Mouse (Mus musculus) right cerebral cortex, postnatal 4 days (tissue): ENCODE measurements around the gene Aurka.
A peak's percentile ranks its signal among the peaks of the same experiment; 100 is the strongest.

Experiments used
- DNase-seq: peaks from one replicate; pipeline ENCODE4 v3.0.0-alpha.2; 2022

Gene Aurka

DNA sequence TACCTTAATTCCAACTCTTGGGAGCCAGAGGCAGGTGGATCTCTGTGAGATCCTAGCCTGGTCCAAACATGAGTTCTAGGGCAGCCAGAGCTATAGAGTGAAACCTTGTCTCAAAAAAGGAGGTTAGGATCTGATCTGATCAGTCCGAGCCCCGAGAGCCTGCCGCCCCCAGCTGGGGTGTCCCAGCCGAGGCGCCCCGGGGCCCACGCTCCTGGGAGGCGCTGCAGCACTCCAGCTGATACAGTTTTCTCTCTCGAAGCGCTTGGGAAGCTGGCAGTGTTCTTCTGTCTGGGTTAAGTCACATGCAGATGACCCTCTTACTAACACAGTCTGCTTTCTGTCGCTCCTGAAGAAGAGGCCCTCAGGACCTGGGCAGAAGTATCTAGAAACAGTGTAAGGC lies 11.0 kb upstream of the Aurka start:
- DNase-seq = no peak

GRCm38 (mm10) chr2:172380513-172380912 lies 10.2 kb upstream of the Aurka start:
- no peak for DNase-seq

DNA sequence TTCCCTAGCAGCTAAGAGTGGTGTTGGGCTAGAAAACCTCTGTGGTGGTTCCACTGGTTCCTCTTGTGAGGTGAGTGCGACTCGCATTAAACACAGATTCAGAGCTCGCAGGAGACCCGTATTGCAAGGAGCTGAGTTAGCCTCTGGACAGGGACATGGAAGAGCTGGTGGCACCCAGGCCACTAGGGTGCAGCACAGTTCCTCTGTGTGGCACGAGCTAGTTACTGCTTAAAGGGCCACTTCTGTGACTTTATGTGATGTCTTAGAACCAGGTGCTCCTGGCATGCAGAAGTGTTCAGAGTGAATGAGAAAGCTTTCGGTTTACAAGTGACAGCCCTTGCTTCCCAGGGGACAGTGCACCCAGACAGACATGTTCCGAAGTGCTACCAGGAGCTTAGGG lies 8.0 kb upstream of the Aurka start:
- peak; percentile 26 for DNase-seq

- DNase-seq = no peak
These were observed 6.7 kb upstream of the Aurka start for GRCm38 (mm10) chr2:172376999-172377515.

DNA sequence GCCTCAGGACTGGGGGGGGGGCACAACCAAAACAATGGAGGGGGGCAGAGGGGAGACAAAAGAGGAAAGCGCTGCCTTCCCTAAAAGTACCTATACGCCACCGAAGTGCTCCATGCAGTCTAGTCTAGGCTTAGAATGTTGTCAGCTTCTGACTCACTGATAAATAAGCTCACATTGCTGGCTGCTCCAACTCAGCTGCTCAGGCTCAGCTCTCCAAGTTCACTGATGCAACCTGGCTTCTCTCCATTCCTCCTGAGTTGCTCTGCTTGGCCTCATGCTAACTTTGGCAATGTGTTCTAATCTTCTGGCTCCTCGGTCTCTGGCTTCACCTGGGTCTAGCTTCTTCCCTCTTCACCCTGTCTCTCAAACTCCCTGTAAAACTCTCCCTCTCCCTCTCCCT lies 6.2 kb upstream of the Aurka start:
- DNase-seq = no peak

DNA sequence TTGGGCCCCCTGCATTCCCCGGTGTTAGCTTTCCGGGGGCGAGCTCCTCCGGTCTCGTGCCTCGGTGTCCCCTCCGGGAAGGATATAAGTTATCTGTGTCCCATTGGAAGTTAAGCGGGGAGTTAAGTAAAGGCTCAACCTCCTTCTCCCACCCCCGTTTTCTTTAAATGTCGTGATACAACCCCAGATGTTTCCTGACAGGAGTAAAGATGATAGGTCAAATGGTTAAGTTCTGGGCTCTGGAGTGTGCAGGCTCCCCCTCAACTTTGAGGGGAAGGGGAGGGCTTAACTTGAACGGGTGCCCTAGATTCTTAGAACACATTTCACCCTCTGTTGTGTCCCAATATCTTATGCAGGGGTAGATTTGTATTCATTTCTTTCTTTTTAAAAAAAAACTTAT lies 923 bp upstream of the Aurka start:
- DNase-seq = no peak

GRCm38 (mm10) chr2:172363176-172363575 lies 7.2 kb downstream of the Aurka start:
- no peak for DNase-seq

- DNase-seq = no peak
These were observed 14.5 kb downstream of the Aurka start for GRCm38 (mm10) chr2:172355833-172356232.

- DNase-seq = no peak
These were observed 15.6 kb downstream of the Aurka start for GRCm38 (mm10) chr2:172354761-172355160.

DNA sequence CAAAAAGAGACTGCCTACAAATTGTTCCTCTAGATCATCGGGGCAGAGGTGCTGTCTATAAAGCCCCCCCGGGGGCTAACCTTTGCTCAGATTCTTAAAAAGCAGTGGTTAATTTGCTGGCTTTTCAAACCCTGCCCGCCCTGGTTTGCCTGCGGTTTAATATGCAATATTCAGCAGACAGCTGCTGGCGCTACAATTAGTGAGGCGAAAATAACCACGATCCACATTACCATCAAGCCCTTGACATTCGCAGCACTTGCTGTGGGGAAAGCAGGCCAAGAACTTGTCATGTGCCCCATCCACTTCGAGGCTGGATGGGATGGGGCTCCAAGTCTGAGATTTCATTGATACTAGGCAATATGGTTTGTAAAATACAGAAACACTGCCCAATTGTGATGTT lies 17.1 kb downstream of the Aurka start:
- DNase-seq = no peak

DNA sequence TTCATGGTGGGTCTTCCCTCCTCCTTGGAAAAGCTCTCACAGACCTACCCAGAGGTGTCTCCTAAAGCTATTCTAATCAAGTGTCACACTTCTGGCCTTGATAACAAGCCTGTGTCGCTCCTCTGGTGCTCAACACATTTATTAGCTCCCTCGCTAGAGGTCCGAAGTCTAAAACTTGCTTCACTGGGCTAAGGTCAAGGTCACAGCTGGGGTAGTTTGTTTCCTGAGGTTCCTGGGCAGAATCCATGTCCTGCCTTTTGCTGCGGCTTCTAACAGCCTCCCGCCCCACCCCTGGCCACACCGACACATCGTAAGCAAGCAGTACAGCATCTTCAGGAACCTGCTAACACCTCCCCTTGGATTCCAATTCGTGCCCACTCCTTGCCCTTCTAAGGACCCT lies 19.6 kb downstream of the Aurka start:
- no peak for DNase-seq

DNA sequence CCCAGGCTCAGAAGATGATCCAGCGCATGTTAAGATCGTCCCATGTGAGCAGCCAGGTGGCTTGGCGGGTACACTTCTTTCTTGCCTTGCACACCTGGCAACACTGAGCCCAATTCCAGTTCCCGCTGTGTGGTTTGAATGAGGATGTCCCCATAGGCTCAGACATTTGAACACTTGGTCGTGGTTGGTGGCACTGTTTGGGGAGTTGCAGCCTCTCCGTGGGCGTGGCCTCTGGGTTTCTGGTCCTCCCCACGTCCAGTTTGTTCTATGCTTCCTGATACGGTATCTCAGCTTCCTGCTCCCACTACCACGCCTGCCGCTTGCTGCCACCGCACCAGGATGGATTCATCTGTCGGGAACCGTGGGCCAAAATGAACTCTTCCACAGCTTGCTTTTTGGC lies 20.6 kb downstream of the Aurka start:
- no peak for DNase-seq

DNA sequence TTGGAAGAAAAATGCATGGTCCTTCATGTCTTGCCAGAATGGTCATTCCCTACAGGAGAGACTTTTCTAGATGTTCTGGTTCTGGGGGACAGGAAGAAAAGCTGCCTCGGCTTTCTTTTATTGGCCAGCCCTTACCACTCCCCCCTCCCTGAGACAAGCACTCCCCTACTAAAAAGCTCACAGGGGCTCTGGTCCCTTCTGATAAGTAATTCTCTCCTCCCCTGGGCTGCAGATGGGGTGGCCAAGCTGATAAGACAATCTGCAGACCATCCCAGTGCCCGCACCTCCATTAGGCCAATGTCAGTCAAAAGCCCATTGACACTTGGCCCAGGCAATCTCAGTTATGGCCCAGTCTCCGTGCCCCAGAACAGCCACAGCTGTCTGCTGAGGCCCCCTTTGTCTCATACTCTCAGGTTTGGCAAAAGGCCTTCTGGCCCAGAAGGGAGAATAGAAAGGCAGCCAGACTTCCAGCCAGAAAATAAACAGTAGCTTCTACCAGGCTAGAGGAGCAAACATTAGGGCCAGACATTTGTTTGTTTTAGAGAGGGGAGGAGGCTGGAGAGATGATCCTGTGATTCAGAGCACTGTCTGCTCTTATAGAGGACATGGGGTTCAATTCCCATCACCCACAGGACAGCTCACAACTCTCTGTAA lies 21.9 kb downstream of the Aurka start:
- DNase-seq = no peak

DNA sequence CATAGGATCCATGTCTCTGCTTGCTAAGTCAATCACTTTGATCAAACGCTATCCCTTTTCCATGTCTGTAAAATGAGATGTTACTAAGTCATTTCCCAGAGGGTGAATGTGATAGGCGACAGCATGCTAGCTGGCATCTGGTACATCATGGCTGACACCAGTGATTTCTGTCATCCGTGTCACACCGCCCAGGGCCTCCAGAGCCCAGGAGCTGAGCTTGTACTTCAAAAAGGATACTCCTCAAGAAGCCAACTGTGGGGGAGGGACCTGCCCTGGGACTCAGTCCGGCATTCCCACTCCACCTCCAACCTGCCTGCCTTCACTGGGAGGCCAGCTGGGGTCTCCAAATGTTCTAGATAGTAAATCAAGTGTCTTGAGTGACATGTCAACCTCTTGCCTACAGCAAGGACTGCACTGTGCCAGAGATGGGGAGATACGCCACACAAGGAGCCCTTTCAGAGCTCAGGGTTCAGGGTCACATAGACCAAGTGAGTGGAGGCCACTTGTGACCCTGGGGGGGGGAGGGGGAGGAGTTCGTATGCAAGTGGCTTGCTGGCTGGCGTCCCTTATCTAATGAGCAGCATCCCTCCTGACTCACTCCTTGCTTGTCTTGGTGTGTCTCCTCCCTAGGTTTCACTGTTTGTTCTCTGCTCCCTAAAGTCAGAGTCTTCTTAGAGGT lies 23.3 kb downstream of the Aurka start:
- no peak for DNase-seq

DNA sequence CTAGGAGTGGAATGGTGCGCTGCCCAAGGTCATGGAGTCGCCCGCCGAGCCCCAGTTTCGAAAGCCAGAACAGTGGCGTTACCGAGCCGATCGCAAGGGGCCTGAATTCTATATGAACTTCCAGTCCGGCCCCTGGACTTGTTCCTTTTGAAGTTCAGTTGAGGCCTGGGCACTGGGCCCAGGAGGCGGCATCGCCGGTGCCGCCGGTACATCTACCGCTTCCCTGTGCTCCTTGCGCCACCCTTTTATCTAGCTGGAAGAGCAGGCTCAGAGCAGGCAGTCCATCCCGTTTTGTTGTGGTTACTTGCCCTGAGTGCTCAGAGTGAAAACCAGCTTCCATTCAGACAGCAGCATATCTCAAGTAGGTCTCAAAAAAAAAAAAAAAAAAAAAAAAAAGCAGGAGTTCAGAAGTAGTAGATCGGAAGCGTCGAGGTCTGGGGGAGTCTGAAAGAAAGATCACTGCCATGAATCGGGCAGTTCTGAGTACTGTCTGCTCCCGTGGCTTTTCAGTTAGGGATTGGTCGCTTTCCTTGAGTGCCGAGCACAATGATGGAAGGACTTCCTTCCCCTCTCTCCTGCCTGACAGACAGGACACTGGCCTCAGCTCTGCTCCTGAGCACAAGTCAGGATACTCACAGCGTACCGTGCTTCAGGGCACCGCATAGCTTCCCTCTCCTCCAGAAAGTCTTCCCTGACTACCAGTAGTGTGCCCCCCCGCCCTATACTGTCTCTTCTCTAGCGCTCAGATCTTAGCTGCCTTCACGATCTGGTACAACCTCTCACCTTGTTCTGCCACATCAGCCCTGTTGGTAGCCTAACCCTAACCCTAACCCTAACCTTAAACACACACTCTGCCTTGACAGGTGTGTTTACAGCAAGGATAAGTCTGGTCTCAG lies 24.1 kb downstream of the Aurka start:
- DNase-seq = peak; percentile 30

GRCm38 (mm10) chr2:172345258-172345738 lies 25.0 kb downstream of the Aurka start, which contains the start of gene Fam210b:
Fam210b (plus strand) TSS chr2:172345565.
- DNase-seq = peak; percentile 88

GRCm38 (mm10) chr2:172344669-172345068 lies 25.7 kb downstream of the Aurka start:
- no peak for DNase-seq

DNA sequence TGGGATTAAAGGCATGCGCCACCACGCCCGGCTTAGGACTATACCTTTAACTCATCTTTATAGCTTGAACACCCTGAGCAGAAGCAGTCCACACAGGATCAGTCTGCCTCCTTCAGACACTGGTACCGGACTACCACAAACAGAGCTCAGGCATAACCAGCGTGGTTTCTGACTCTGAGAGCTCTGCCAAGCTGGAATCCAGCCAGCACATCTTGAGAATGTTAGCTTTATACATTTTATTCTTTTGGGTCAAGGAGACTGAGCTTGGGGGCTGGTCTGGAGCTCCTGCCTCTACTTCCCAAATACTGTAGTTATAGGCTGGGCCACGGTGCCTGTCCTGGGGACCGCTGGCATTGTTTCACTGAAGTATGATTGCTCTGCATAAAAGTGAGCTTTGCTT lies 26.6 kb downstream of the Aurka start:
- no peak for DNase-seq

- no peak for DNase-seq
These were observed 28.7 kb downstream of the Aurka start for GRCm38 (mm10) chr2:172341606-172342005.

DNA sequence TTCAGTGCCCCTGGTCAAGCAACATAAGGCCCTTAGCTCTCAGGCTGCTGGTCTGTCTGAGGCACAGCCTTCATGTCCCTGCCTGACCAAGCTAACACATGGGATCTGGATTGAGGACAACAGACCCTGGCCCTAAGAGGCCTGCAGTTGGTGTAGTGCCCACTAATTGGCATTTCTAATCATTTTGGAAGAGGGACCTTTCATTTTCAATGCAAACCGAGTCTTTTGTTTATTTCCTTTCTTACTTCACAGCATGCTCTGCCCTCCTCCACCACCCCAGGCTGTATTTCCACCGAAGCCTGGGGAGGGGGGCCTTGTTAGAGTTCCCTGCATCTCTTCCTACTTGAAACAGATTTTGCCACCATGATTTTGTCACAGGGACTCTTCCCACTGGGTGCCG lies 29.4 kb downstream of the Aurka start:
- DNase-seq = no peak

- no peak for DNase-seq
These were observed 32.0 kb downstream of the Aurka start for GRCm38 (mm10) chr2:172338206-172338942.

DNA sequence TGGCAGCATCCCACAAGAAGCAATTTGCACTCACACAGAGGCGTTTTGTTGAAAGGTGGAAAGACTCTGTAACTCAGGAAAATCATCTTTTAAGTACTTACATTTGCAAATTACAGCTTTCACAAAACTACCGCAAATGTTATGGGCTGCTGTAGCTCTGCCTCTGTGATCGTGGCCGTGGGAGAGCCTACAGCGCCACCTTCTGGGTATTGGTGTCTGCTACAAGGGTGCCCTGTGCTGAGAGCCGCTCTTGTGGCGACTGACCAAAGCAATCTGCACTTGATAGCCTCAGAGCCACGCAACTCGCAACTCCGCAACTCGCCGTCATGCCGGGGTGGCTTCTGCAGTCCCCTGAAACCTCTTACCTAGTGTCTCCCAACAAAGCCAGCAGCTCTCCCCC lies 41.2 kb downstream of the Aurka start:
- peak; percentile 84 for DNase-seq

- no peak for DNase-seq
These were observed 42.1 kb downstream of the Aurka start for GRCm38 (mm10) chr2:172328248-172328647.
